Mouse (Mus musculus) liver, adult 2 months (tissue): ENCODE data around the gene Odc1.

Experiments
- CTCF ChIP-seq: fragments of 200-500 bp; IDR thresholded peaks from 2 replicates; pipeline ENCODE4 v1.5.1; 2011; ENCODE audit warnings: low read depth, low read length, control low read depth
- POLR2A ChIP-seq: fragments of 200-500 bp; IDR thresholded peaks from 2 replicates; pipeline ENCODE4 v1.6.1; 2011; ENCODE audit warnings: low read length, control low read depth; ENCODE audit not compliant: insufficient read depth; ENCODE audit errors: extremely low read depth

- no peak for TF ChIP-seq POLR2A
- TF ChIP-seq CTCF = no peak
Measured at GRCm38 (mm10) chr12:17582406-17582805, 37.8 kb downstream of the Odc1 start.
